Mouse (Mus musculus): ENCODE data around the gene Naa38.

GRCm38 (mm10) chr11:69388680-69389079, 6.6 kb upstream of the Naa38 start:
- TF ChIP-seq GATA1 (IDR thresholded peaks at IDR 0.05; ENCODE audit: low read length) = no peak
- no peak for TF ChIP-seq TAL1 (IDR thresholded peaks at IDR 0.05; ENCODE audit: low read length)
